Mouse (Mus musculus): Measurements from ENCODE around the gene Gm6096.

DNA sequence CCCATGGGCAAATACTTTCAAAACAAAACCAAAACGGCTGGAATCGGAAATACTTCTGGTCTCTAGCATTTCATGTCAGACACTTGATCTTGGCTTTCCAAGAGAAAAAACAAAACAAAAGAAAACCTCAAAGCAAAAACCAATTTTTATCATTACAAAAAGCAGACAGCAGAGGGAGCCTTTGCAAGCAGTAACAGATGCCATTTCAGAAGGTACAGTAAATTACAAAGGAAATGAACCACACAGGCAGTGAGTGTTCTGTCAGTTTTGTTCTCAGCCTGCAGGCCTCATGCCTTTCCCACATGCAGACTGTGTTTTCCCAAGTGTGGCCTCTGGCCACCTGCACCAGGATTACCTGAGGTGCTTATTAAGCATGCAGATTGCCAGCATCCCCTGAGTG is 1.2 kb downstream of the Gm6096 start:
- no peak for TF ChIP-seq CTCF (IDR thresholded peaks at IDR 0.05; ENCODE audit: control insufficient read depth, insufficient read depth, insufficient replicate concordance, low read depth, low read length)
- no peak for TF ChIP-seq POLR2A (IDR thresholded peaks at IDR 0.05; ENCODE audit: control insufficient read depth, low read depth, low read length)
